Mouse (Mus musculus): ENCODE measurements around the gene Eno2. TPM values are rescaled to one million over a fixed set of nuclear protein-coding genes. Genes with fewer than 3 reads are reported as not detected.

Gene Eno2
- polyA plus RNA-seq, 1 experiment from 2014 or later, result 6.8 TPM

DNA sequence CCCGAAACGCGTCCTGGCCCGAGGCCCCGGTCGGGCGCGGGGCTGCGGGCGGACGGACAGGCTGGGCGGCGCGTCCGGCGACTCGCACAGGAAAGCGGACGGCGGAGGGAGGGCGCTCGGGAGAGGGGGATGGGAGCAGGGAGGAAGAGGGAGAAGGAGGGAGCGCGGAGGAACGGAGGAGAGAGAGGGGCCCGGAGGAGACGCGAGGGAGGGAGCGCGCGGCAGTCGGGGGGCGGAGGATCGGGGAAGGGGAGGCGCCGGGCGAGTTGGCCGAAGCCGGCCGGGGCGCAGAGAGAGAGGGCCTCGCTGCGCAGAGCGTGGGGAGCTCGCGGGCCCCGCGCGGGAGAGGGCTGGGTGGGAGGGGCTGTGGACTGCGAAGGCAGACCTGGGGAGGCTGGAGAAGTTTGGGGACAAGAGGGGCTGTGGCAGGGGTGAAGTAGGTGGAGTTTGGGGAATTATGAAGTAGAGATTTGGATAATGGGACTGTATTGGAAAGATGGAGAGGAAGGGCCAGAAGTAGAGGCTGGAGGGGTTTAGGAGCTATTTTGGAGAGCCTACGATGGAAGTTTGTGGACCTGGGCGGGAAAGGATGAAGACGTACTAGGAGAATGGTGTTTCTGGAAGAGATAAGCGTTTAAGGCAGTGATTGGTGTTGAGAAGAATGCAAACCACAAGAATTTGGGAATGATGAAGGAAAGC lies 12.7 kb downstream of the Eno2 start:
- no peaks in the 10 kb centered on the region for H3K27me3 ChIP-seq (replicated peaks)
- peak overlapping the region; percentile 82 for H3K4me3 ChIP-seq (replicated peaks)
- ATAC-seq, result peak; percentile 80
- H3K36me3 ChIP-seq, result no peaks in the 10 kb centered on the region
- H3K27ac ChIP-seq, result peak overlapping the region; percentile 96
- whole genome bisulfite sequencing, result under 1% methylated on average over 50 of the region's 54 CpGs
- peaks cover 36% of the 10 kb centered on the region for H3K4me1 ChIP-seq (replicated peaks)
- H3K9me3 ChIP-seq, result no peaks in the 10 kb centered on the region
- peak overlapping the region; percentile 90 for H3K9ac ChIP-seq
- H3K4me2 ChIP-seq (replicated peaks), result peak overlapping the region; percentile 75

DNA sequence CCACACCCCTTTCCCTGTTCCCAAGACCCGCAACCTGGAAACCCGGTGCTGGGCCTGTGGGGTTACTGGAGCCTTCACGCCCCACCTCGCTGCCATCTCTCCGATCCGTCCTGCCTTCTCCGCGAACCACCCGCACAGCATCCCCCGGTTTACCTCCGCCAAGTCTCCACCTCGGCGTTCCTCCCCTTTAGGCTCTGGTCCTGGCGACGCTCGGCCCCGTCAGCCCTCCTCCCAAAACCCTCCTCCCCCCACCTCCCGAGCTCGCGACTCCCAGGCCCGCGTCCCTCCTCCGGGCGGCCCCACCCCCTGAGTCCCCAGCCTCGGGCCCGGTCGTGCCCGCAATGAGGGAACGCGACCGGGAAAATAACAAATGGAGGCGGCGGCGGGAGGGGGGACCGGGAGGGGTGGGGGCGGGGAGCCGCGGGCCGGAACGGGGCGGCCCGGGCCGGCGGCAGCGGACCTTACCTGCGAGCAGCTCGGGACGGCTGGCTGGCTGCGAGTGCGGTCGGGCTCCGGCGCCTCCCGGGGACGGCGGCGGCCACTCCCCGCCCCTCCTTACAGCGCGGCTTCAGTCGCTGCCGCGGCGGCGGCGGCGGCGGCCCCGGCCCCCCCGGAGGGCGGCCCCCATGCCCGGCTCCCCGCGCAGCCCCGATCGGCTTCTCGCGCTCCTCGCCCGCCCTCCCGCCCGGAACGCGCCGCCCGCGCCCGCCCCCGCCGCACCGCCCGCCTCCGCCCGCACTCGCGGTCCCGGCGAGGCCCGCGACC lies 13.5 kb downstream of the Eno2 start, which contains the start of the genes Gm45234 and Atn1:
Gene Gm45234 (minus strand): TSS at position 191 of the 765 bp plus-strand sequence.
Gene Atn1 (minus strand): TSS at position 694 of the 765 bp plus-strand sequence.
- no peaks in the 10 kb centered on the region for H3K36me3 ChIP-seq
- peak; percentile 62 for ATAC-seq
- H3K4me1 ChIP-seq (replicated peaks), result peaks cover 36% of the 10 kb centered on the region
- no peaks in the 10 kb centered on the region for H3K27me3 ChIP-seq (replicated peaks)
- H3K9ac ChIP-seq, result peak within 1 kb of the TSS; percentile 90
- peak within 1 kb of the TSS; percentile 96 for H3K27ac ChIP-seq
- under 1% methylated on average over 67 of the region's 100 CpGs for WGBS
- peak within 1 kb of the TSS; percentile 82 for H3K4me3 ChIP-seq (replicated peaks)
- peak within 1 kb of the TSS; percentile 75 for H3K4me2 ChIP-seq (replicated peaks)
- H3K9me3 ChIP-seq, result no peaks in the 10 kb centered on the region

DNA sequence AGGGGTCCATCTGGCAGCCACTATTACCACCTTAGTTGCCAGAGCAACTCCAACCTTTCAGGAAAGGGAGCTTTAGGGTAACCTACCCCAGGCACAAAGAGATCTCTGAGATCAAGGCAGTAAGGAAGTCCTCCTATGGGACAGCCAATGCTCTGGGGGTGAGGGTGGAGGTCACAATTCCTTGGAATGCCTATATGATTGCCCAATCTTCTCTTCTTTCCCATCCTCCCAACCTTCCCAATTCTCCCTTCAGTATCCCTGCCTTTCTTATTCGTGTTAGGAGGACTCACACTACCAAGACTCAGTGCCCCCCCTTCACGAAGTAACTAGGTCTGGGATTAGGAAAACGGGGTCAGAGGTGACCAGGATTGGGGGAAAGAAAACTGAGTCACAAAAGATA lies 14.2 kb downstream of the Eno2 start:
- no peaks in the 10 kb centered on the region for H3K9me3 ChIP-seq
- peak overlapping the region; percentile 75 for H3K4me2 ChIP-seq (replicated peaks)
- H3K27me3 ChIP-seq (replicated peaks), result no peaks in the 10 kb centered on the region
- H3K4me3 ChIP-seq (replicated peaks), result peak overlapping the region; percentile 82
- H3K27ac ChIP-seq, result peak overlapping the region; percentile 96
- ATAC-seq, result no peak
- peaks cover 36% of the 10 kb centered on the region for H3K4me1 ChIP-seq (replicated peaks)
- 6% methylated on average over 3 of the region's 3 CpGs for WGBS
- peak overlapping the region; percentile 90 for H3K9ac ChIP-seq
- H3K36me3 ChIP-seq, result no peaks in the 10 kb centered on the region

DNA sequence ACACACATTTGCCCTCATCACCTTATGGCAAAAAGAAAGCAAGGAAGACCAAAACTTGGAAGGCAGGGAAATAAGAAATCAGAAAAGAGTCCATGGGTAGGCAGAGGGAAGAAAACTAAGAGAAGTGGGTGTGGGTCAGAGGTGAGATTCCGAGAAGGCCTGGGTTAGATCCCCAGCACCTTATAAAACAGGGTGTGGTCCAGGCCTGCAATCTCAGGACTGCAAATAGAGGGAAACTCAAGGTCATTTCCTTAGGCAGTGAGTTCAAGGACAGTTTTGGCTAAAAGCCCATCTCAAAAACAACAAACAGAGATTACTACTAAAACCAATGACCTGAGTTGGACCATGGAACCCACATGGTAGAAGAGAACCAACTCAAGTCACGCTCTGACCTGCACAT lies 15.6 kb downstream of the Eno2 start:
- H3K27me3 ChIP-seq (replicated peaks), result no peaks in the 10 kb centered on the region
- WGBS, result 77% methylated on average over 2 of the region's 2 CpGs
- no peak for ATAC-seq
- H3K4me3 ChIP-seq (replicated peaks), result no peak overlapping the region
- H3K9ac ChIP-seq, result no peak overlapping the region
- no peak overlapping the region for H3K4me2 ChIP-seq (replicated peaks)
- H3K4me1 ChIP-seq (replicated peaks), result peaks cover 28% of the 10 kb centered on the region
- H3K27ac ChIP-seq, result no peak overlapping the region
- no peaks in the 10 kb centered on the region for H3K9me3 ChIP-seq
- H3K36me3 ChIP-seq, result peaks cover 7% of the 10 kb centered on the region

DNA sequence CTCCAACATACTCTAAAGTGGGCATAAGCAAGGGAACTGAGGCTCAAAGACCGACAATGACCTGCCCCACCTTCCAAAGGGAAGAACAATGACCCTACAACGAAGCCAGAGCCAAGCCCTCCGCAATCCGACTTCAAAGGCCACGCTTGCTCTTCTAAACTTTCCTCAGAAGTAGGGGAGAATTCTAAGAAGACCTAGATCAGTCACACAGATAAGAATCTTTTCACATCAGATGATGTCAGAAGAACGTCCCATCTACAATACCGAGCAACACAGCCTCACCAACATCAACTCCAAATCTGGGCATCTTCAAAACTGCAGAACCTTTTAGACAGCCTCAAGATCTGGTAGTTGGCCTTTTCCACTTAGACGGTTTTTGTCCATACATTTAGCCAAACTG lies 19.1 kb downstream of the Eno2 start:
- ATAC-seq, result no peak
- Histone ChIP-seq H3K4me2 (replicated peaks) (no peak overlapping the region), H3K4me3 (replicated peaks) (no peak overlapping the region), H3K9ac (no peak overlapping the region), H3K27me3 (replicated peaks) (no peaks in the 10 kb centered on the region), H3K27ac (no peak overlapping the region), H3K4me1 (replicated peaks) (peaks cover 33% of the 10 kb centered on the region), H3K9me3 (no peaks in the 10 kb centered on the region), H3K36me3 (peaks cover 24% of the 10 kb centered on the region)
- WGBS, result 83% methylated on average over 8 of the region's 8 CpGs

DNA sequence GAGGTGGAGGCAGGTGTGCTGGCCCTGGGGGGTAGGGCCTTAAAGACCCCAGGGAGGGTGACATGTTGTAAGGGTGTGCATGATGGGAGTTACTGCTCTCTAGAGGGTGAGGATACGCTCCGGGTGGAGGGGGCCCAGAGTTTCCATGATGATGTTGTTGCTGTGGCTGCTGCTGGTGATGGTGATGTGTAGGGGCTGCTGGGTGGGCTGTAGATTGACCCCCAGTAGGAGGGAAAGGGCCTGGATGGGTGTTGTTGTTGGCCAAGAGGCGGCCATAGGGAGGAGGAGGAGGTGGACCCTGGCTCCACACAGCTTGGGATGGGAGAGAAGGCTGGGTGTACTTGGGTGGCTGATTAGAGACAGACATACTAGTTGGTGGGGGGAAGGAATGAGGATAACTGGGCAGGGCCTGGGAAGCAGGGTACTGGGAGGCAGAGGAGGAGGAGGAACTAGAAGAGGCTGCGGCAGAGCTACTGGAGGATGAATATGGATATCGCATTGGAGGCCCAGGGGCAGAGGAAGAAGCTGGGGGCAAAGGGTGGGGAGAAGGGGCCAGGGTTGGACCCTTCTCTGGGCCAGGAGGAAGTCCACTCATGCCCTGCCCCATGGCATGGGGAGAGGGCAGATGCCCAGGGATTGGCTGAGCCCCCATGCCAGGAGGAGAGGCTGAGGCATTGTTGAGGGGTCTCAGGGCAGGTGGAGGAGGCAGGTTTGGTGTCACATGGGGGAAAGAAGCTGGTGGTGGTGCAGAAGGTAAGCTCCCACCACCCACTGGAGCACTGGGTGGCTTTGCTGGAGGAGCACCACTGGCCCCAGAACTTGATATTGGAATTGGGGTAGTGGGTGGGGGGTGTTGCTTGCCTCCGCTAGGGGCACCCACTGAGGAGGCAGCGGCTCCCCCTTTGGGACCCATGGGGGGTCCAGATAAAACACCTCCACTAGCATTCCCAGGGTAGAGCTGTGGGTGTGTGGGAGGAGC lies 22.5 kb downstream of the Eno2 start:
- no peaks in the 10 kb centered on the region for H3K9me3 ChIP-seq
- H3K27me3 ChIP-seq (replicated peaks), result no peaks in the 10 kb centered on the region
- H3K36me3 ChIP-seq, result peaks cover 39% of the 10 kb centered on the region
- no peak overlapping the region for H3K27ac ChIP-seq
- 81% methylated on average over 7 of the region's 7 CpGs for WGBS
- ATAC-seq, result no peak
- no peak overlapping the region for H3K9ac ChIP-seq
- H3K4me2 ChIP-seq (replicated peaks), result peak overlapping the region; percentile 96; the same call in 1 of the 2 replicates
- no peak overlapping the region for H3K4me3 ChIP-seq (replicated peaks)
- peaks cover 23% of the 10 kb centered on the region for H3K4me1 ChIP-seq (replicated peaks)

DNA sequence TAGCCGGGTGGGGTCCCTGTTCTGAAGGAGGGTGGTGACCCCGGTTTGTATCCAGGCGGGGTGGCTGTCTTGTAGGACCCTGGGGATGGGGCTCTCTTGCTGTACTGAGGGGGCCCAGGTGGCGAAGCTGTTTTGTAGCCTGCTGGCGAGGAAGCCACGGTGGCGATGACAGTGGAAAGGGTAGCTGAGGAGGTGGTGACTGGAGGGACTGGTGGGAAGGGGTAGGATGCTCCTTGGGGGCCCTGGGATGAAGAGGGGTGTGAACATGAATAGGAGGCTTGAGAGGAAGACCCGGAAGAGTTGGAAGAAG lies 23.2 kb downstream of the Eno2 start:
- Histone ChIP-seq H3K27ac (peak overlapping the region; percentile 87), H3K4me1 (replicated peaks) (peaks cover 27% of the 10 kb centered on the region), H3K27me3 (replicated peaks) (no peaks in the 10 kb centered on the region), H3K36me3 (peaks cover 39% of the 10 kb centered on the region), H3K4me3 (replicated peaks) (peak overlapping the region; percentile 47), H3K9me3 (no peaks in the 10 kb centered on the region), H3K4me2 (replicated peaks) (peak overlapping the region; percentile 96), H3K9ac (peak overlapping the region; percentile 82)
- no peak for ATAC-seq
- 24% methylated on average over 8 of the region's 8 CpGs for WGBS

DNA sequence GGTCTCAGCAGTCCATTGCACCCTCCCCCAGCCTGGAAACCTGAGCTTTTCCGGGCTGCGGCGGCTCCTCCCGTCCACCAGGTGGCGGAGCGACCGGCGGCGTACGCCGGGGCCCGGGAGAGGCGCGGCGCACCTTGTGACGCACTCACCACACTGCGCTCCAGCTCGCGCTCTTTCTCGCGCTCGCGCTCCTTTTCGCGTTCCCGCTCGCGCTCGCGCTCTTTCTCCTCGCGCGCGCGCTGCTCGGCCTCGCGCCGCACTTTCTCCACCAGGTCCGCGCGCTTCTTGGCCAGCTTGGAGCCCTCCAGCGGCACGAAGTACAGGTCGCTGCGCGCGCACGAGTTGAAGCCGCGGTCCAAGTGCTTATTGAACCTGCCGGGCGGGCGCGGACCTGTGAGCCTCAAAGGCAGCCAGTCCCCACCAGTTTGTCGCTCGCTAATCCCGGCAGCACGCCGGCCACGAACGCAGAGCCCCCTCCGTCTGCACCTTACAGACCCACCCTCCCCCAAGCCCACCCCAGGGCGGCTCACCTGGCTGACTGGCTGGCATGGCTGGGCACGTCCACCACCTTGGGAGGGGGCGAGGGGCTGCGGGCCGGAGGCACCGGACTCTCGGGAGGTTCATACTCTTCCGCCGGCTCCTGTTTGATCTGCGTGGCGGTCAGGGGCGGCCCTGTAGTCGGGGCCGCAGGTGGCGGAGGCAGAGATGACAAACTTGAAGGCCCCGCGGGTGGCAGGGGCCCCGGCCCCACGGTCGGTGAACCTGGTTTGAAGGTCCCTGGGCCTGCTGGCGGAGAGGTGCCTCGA lies 23.8 kb downstream of the Eno2 start:
- H3K4me3 ChIP-seq (replicated peaks), result peak overlapping the region; percentile 47
- H3K4me1 ChIP-seq (replicated peaks), result peaks cover 27% of the 10 kb centered on the region
- H3K27ac ChIP-seq, result peak overlapping the region; percentile 87
- H3K4me2 ChIP-seq (replicated peaks), result peak overlapping the region; percentile 96
- H3K9me3 ChIP-seq, result no peaks in the 10 kb centered on the region
- peak; percentile 84 for ATAC-seq
- peaks cover 39% of the 10 kb centered on the region for H3K36me3 ChIP-seq
- peak overlapping the region; percentile 82 for H3K9ac ChIP-seq
- WGBS, result 1% methylated on average over 85 of the region's 85 CpGs
- no peaks in the 10 kb centered on the region for H3K27me3 ChIP-seq (replicated peaks)

DNA sequence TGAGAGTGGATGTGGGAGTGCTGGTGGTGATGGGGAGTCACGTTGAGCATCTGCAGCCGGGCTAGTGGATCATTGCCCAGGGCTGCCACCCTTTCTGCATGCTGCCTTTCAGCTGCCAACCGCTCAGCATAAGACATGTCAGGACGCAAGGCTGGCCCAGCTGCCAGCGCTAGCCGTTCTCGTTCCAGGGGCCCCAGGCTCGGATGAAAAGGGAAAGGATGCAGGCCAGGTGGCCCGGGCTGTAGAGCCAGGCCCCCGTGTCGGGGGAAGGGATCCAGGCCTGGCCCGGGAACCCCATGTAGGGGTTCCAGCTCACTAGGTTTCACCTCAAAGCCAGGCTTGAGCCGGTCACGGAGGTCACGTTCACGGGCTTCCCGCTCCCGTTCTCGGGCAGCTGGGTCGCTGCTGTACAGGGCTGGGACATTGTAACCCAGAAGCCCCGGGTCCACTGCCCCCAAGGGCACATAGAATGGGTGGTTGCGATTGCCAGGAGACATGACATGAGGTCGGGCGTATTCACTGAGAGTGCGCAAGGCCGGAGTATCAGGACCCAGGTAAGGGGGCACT lies 24.6 kb downstream of the Eno2 start:
- no peaks in the 10 kb centered on the region for H3K27me3 ChIP-seq (replicated peaks)
- 73% methylated on average over 26 of the region's 26 CpGs for WGBS
- peak overlapping the region; percentile 82 for H3K9ac ChIP-seq
- no peak for ATAC-seq
- H3K4me3 ChIP-seq (replicated peaks), result peak overlapping the region; percentile 47
- H3K36me3 ChIP-seq, result peaks cover 39% of the 10 kb centered on the region
- H3K4me2 ChIP-seq (replicated peaks), result peak overlapping the region; percentile 96
- H3K9me3 ChIP-seq, result no peaks in the 10 kb centered on the region
- peaks cover 30% of the 10 kb centered on the region for H3K4me1 ChIP-seq (replicated peaks)
- H3K27ac ChIP-seq, result peak overlapping the region; percentile 87; the same call in 1 of the 2 replicates

DNA sequence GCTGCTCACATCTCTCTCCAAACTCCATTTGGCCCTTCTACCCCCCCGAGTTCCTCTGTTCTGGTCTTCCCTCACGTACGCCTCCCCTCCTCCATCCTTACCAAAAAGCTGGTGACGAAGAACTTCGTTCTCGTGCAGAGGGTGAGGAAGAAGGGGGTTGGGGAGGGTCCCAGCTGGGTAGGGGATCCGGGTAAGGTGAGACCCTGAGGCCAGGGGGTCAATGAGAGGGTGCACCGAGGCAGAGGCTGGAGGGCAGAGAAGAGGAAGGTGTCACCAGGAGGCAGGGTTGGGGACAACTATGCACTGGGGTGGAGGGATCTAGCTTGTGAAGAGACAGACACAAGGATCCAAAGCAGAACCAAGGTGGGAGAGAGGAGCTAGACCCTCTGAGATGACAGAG lies 25.8 kb downstream of the Eno2 start:
- Histone ChIP-seq H3K27me3 (replicated peaks) (no peaks in the 10 kb centered on the region), H3K36me3 (peaks cover 32% of the 10 kb centered on the region), H3K9me3 (no peaks in the 10 kb centered on the region), H3K4me1 (replicated peaks) (peaks cover 35% of the 10 kb centered on the region), H3K27ac (no peak overlapping the region), H3K4me3 (replicated peaks) (no peak overlapping the region), H3K4me2 (replicated peaks) (no peak overlapping the region), H3K9ac (no peak overlapping the region)
- no peak for ATAC-seq
- 89% methylated on average over 8 of the region's 8 CpGs for WGBS

DNA sequence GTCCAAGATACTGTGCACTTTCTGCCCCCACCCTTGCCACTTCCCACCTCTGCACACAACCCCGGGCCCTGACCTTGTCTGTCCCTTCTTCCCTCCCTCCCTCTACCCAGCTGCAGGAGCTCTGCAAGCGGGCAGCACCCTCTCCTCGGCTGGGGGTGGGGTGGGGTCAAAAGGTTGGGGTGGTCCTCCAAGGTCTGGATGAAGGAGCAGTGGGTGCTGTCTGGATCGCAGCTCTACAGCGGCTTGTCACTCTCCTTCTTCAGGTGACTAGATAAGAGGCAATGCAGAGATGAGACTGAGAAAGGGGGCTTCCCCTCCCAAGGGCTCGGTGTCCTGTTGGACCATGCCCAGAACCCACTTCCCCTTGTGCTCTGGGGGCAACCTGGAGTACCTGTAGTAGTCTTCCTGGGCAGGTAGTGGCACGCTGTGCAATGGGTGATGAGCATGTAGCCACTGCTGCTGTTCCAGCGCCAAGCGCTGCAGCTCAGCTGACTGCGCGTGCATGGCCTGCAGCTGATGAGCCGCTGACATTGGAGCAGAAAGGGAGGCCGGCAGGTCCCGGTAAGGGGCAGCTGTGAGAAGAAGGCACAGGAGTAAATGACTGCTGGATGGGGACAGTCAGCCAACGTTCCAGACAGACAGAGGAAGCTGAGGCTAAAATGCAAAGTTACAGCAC lies 26.5 kb downstream of the Eno2 start:
- Histone ChIP-seq H3K4me3 (replicated peaks) (no peak overlapping the region), H3K4me2 (replicated peaks) (no peak overlapping the region), H3K9me3 (no peaks in the 10 kb centered on the region), H3K36me3 (peaks cover 26% of the 10 kb centered on the region), H3K4me1 (replicated peaks) (peaks cover 37% of the 10 kb centered on the region), H3K9ac (no peak overlapping the region), H3K27ac (no peak overlapping the region), H3K27me3 (replicated peaks) (no peaks in the 10 kb centered on the region)
- WGBS, result 90% methylated on average over 15 of the region's 15 CpGs
- ATAC-seq, result no peak
